Mouse (Mus musculus) embryonic facial prominence, embryonic 12.5 days (tissue): ENCODE measurements at regions not wholly inside any gene's neighbourhood (a gene's known extent, or its start where the extent isn't known, plus 50 kb on each side); places are given as distances from the start of the nearest gene placed in this dataset.
A peak's percentile ranks its signal among the peaks of the same experiment; 100 is the strongest.

Experiments
- ATAC-seq: fragments of 200-750 bp; cut with Nextera tagmentation; 2 replicates; pipeline ENCODE4 v1.8.0; 2017; ENCODE audit not compliant: insufficient number of reproducible peaks, insufficient read depth, low FRiP score, low TSS enrichment
- H3K27ac ChIP-seq: fragments of 300-500 bp; sonication (generic); 2 replicates; pipeline ENCODE4 v1.5.1; 2016; ENCODE audit warnings: mild to moderate bottlenecking
- H3K27me3 ChIP-seq: fragments of 300-500 bp; sonication (generic); 2 replicates; pipeline ENCODE4 v1.6.1; 2016; ENCODE audit warnings: mild to moderate bottlenecking, moderate library complexity
- H3K36me3 ChIP-seq: fragments of 300-500 bp; sonication (generic); 2 replicates; pipeline ENCODE4 v1.6.1; 2016; ENCODE audit warnings: mild to moderate bottlenecking
- H3K4me1 ChIP-seq: fragments of 300-500 bp; sonication (generic); 2 replicates; pipeline ENCODE4 v1.6.1; 2016
- H3K4me2 ChIP-seq: fragments of 300-500 bp; sonication (generic); replicated peaks from 2 replicates; pipeline ENCODE4 v1.6.1; 2016; ENCODE audit warnings: mild to moderate bottlenecking, moderate library complexity
- H3K4me3 ChIP-seq: fragments of 300-500 bp; sonication (generic); 2 replicates; pipeline ENCODE4 v1.5.1; 2016; ENCODE audit warnings: mild to moderate bottlenecking
- H3K9ac ChIP-seq: fragments of 300-500 bp; sonication (generic); 2 replicates; pipeline ENCODE4 v1.6.1; 2016; ENCODE audit warnings: mild to moderate bottlenecking, moderate library complexity
- H3K9me3 ChIP-seq: fragments of 300-500 bp; sonication (generic); 2 replicates; pipeline ENCODE4 v1.6.1; 2016; ENCODE audit warnings: mild to moderate bottlenecking, moderate library complexity
- WGBS: fragments of 180-500 bp; shearing (Covaris S2); methylation state at CpG from one replicate; pipeline ENCODE4 v1.1.7; 2016; 5-methylcytosine and 5-hydroxymethylcytosine counted together

- no peak for ATAC-seq
- Histone ChIP-seq H3K4me3 (no peak overlapping the region), H3K36me3 (no peaks in the 10 kb centered on the region), H3K4me2 (no peak overlapping the region), H3K27me3 (no peaks in the 10 kb centered on the region), H3K9me3 (no peaks in the 10 kb centered on the region), H3K27ac (no peak overlapping the region), H3K9ac (no peak overlapping the region), H3K4me1 (no peaks in the 10 kb centered on the region)
- 73% methylated on average over 7 of the region's 7 CpGs for WGBS
Observed at GRCm38 (mm10) chr13:37601068-37601467, 177.1 kb upstream of the Rreb1 start.

- 72% methylated on average over 4 of the region's 4 CpGs for WGBS
- no peak for ATAC-seq
- Histone ChIP-seq H3K36me3 (no peaks in the 10 kb centered on the region), H3K4me3 (no peak overlapping the region), H3K4me2 (no peak overlapping the region), H3K9ac (no peak overlapping the region), H3K9me3 (no peaks in the 10 kb centered on the region), H3K4me1 (no peaks in the 10 kb centered on the region), H3K27ac (no peak overlapping the region), H3K27me3 (no peaks in the 10 kb centered on the region)
Observed at GRCm38 (mm10) chr13:37602256-37602655, 175.9 kb upstream of the Rreb1 start.

- Histone ChIP-seq H3K4me3 (no peak overlapping the region), H3K27me3 (no peaks in the 10 kb centered on the region), H3K27ac (no peak overlapping the region), H3K36me3 (no peaks in the 10 kb centered on the region), H3K4me1 (no peaks in the 10 kb centered on the region), H3K4me2 (no peak overlapping the region), H3K9ac (no peak overlapping the region), H3K9me3 (no peaks in the 10 kb centered on the region)
- 71% methylated on average over 8 of the region's 8 CpGs for WGBS
- no peak for ATAC-seq
Observed at GRCm38 (mm10) chr13:37603226-37603994, 174.8 kb upstream of the Rreb1 start.

- H3K9me3 ChIP-seq, result no peaks in the 10 kb centered on the region
- H3K4me3 ChIP-seq, result no peak overlapping the region
- H3K4me2 ChIP-seq, result no peak overlapping the region
- H3K36me3 ChIP-seq, result no peaks in the 10 kb centered on the region
- H3K27me3 ChIP-seq, result no peaks in the 10 kb centered on the region
- no peak for ATAC-seq
- 90% methylated on average over 5 of the region's 5 CpGs for WGBS
- no peak overlapping the region for H3K27ac ChIP-seq
- H3K9ac ChIP-seq, result no peak overlapping the region
- no peaks in the 10 kb centered on the region for H3K4me1 ChIP-seq
Observed at GRCm38 (mm10) chr13:37606250-37606649, 171.9 kb upstream of the Rreb1 start.

GRCm38 (mm10) chr13:37609085-37609484 lies 169.1 kb upstream of the Rreb1 start:
- ATAC-seq, result no peak
- Histone ChIP-seq H3K27me3 (no peaks in the 10 kb centered on the region), H3K9me3 (no peaks in the 10 kb centered on the region), H3K4me3 (no peak overlapping the region), H3K9ac (no peak overlapping the region), H3K27ac (no peak overlapping the region), H3K4me1 (no peaks in the 10 kb centered on the region), H3K36me3 (no peaks in the 10 kb centered on the region), H3K4me2 (no peak overlapping the region)
- WGBS, result 84% methylated on average over 5 of the region's 5 CpGs

GRCm38 (mm10) chr13:37611387-37611786 lies 166.8 kb upstream of the Rreb1 start:
- no peaks in the 10 kb centered on the region for H3K27me3 ChIP-seq
- no peak overlapping the region for H3K9ac ChIP-seq
- no peak overlapping the region for H3K27ac ChIP-seq
- no peaks in the 10 kb centered on the region for H3K4me1 ChIP-seq
- H3K4me2 ChIP-seq, result no peak overlapping the region
- H3K4me3 ChIP-seq, result no peak overlapping the region
- WGBS, result 88% methylated on average over 3 of the region's 3 CpGs
- H3K9me3 ChIP-seq, result no peaks in the 10 kb centered on the region
- ATAC-seq, result no peak
- no peaks in the 10 kb centered on the region for H3K36me3 ChIP-seq

- 80% methylated on average over 4 of the region's 4 CpGs for WGBS
Observed at GRCm38 (mm10) chr13:37617015-37617414, 161.2 kb upstream of the Rreb1 start.

GRCm38 (mm10) chr13:37619841-37620725 lies 158.1 kb upstream of the Rreb1 start:
- ATAC-seq, result 0 out of 2 replicates have a peak, but pooled peaks have one; percentile 31
- 0 out of 2 replicates have a peak overlapping the region, but pooled peaks have one; percentile 23 for H3K27ac ChIP-seq
- no peaks in the 10 kb centered on the region for H3K9me3 ChIP-seq

More at GRCm38 (mm10) chr13:37617015-37617414, 161.2 kb upstream of the Rreb1 start:
- Histone ChIP-seq H3K27me3 (no peaks in the 10 kb centered on the region), H3K9me3 (no peaks in the 10 kb centered on the region), H3K27ac (no peak overlapping the region), H3K36me3 (no peaks in the 10 kb centered on the region), H3K4me2 (no peak overlapping the region), H3K4me3 (no peak overlapping the region), H3K9ac (no peak overlapping the region), H3K4me1 (no peaks in the 10 kb centered on the region)
- ATAC-seq, result no peak

GRCm38 (mm10) chr13:37621319-37622050 lies 156.7 kb upstream of the Rreb1 start:
- WGBS, result 85% methylated on average over 5 of the region's 5 CpGs
- ATAC-seq, result no peak
- no peaks in the 10 kb centered on the region for H3K9me3 ChIP-seq
- H3K9ac ChIP-seq, result no peak overlapping the region
- H3K27me3 ChIP-seq, result no peaks in the 10 kb centered on the region
- no peaks in the 10 kb centered on the region for H3K4me1 ChIP-seq
- H3K27ac ChIP-seq, result no peak overlapping the region
- H3K4me2 ChIP-seq, result no peak overlapping the region
- H3K36me3 ChIP-seq, result no peaks in the 10 kb centered on the region
- no peak overlapping the region for H3K4me3 ChIP-seq

More at GRCm38 (mm10) chr13:37619841-37620725, 158.1 kb upstream of the Rreb1 start:
- H3K9ac ChIP-seq, result no peak overlapping the region
- H3K4me3 ChIP-seq, result no peak overlapping the region
- no peaks in the 10 kb centered on the region for H3K36me3 ChIP-seq
- H3K27me3 ChIP-seq, result no peaks in the 10 kb centered on the region
- no peak overlapping the region for H3K4me2 ChIP-seq
- no peaks in the 10 kb centered on the region for H3K4me1 ChIP-seq
- 47% methylated on average over 11 of the region's 11 CpGs for WGBS

- no peak for ATAC-seq
- 67% methylated on average over 6 of the region's 6 CpGs for WGBS
- no peak overlapping the region for H3K27ac ChIP-seq
- H3K27me3 ChIP-seq, result no peaks in the 10 kb centered on the region
- no peaks in the 10 kb centered on the region for H3K36me3 ChIP-seq
- H3K4me1 ChIP-seq, result no peaks in the 10 kb centered on the region
- no peaks in the 10 kb centered on the region for H3K9me3 ChIP-seq
- no peak overlapping the region for H3K4me2 ChIP-seq
- no peak overlapping the region for H3K9ac ChIP-seq
- H3K4me3 ChIP-seq, result no peak overlapping the region
Observed at GRCm38 (mm10) chr13:37622366-37623088, 155.7 kb upstream of the Rreb1 start.

- H3K9me3 ChIP-seq, result no peaks in the 10 kb centered on the region
- 47% methylated on average over 1 of the region's 1 CpGs for WGBS
- H3K9ac ChIP-seq, result no peak overlapping the region
- H3K4me2 ChIP-seq, result no peak overlapping the region
- H3K4me1 ChIP-seq, result no peaks in the 10 kb centered on the region; the same call in 1 of the 2 replicates
- no peak overlapping the region for H3K27ac ChIP-seq
- no peaks in the 10 kb centered on the region for H3K36me3 ChIP-seq
- H3K27me3 ChIP-seq, result no peaks in the 10 kb centered on the region
- H3K4me3 ChIP-seq, result no peak overlapping the region
- ATAC-seq, result no peak
Observed at GRCm38 (mm10) chr13:37624741-37625140, 153.5 kb upstream of the Rreb1 start.
